Mouse (Mus musculus): ENCODE data around the gene Bpifb3. TPM values are rescaled to one million over a fixed set of nuclear protein-coding genes. Genes with fewer than 3 reads are reported as not detected.

Gene Bpifb3
- polyA plus RNA-seq, 1 experiment from 2014 or later: not detected

GRCm38 (mm10) chr2:153929871-153930413 lies 11.9 kb downstream of the Bpifb3 start:
- Histone ChIP-seq H3K4me3 (ENCODE audit: low read depth, low read length) (no peak overlapping the region), H3K9ac (ENCODE audit: low read length) (no peak overlapping the region), H3K27me3 (replicated peaks; ENCODE audit: control insufficient read depth, insufficient read depth, low read length) (no peaks in the 10 kb centered on the region), H3K9me3 (ENCODE audit: control insufficient read depth, low read length) (no peaks in the 10 kb centered on the region), H3K36me3 (ENCODE audit: control insufficient read depth, insufficient read depth, low read length) (no peaks in the 10 kb centered on the region), H3K4me1 (replicated peaks; ENCODE audit: control insufficient read depth, insufficient read depth, low read length) (no peaks in the 10 kb centered on the region), H3K4me2 (ENCODE audit: low read length) (no peak overlapping the region), H3K27ac (ENCODE audit: low read depth) (no peak overlapping the region)
- ATAC-seq (replicated peaks; ENCODE audit: low FRiP score, low TSS enrichment, low read depth) (no peak), DNase-seq (ENCODE audit: low spot score) (peak; percentile 80)
- WGBS: 45% methylated on average over 3 of the region's 3 CpGs

DNA sequence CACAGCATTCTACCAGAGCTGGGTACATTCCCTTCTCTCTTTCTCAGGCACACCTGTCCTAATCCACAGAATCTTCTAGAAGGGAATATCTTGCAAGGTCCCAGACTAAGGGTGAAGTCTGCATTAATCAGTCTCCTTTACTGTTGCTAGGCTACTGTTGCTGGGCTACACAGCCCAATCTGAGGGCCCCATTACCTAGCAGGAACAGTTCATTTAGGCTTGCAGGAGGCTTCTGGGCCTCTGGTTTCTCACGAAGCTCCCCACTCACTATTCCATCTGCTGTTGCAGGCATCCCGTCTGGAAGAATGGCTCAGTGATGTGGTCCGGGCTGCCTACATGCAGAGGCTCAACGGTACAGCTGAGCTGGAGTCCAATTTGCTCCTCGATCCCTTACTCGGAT lies 13.1 kb downstream of the Bpifb3 start:
- WGBS: 74% methylated on average over 6 of the region's 6 CpGs
- Histone ChIP-seq H3K4me2 (ENCODE audit: low read length) (no peak overlapping the region), H3K9ac (ENCODE audit: low read length) (no peak overlapping the region), H3K9me3 (ENCODE audit: control insufficient read depth, low read length) (no peaks in the 10 kb centered on the region), H3K36me3 (ENCODE audit: control insufficient read depth, insufficient read depth, low read length) (no peaks in the 10 kb centered on the region), H3K27me3 (replicated peaks; ENCODE audit: control insufficient read depth, insufficient read depth, low read length) (no peaks in the 10 kb centered on the region), H3K4me1 (replicated peaks; ENCODE audit: control insufficient read depth, insufficient read depth, low read length) (no peaks in the 10 kb centered on the region), H3K27ac (ENCODE audit: low read depth) (no peak overlapping the region), H3K4me3 (ENCODE audit: low read depth, low read length) (no peak overlapping the region)
- no peak for ATAC-seq (replicated peaks; ENCODE audit: low FRiP score, low TSS enrichment, low read depth)
- no peak for DNase-seq (ENCODE audit: low spot score)

DNA sequence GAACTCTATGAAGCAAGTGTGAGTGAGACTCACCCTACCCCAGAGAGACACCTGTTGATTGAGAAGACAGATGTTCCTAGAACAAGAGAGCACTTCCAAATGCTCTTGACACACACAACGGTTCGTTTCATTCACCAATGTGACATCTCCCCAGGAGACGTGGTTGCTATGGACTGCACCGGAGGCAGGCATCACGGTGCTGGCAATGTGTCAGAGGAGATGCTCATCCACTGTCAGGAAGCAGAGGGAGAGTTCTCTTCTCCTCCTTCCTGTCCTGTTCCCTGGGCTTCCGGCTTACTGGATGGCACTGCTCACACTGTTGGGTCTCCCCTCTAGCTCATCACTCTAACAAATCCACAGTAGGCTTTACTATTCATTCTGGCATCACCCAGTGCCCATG lies 15.3 kb downstream of the Bpifb3 start:
- no peak overlapping the region for H3K9ac ChIP-seq (ENCODE audit: low read length)
- H3K4me2 ChIP-seq (ENCODE audit: low read length): no peak overlapping the region
- 72% methylated on average over 6 of the region's 6 CpGs for WGBS
- ATAC-seq (replicated peaks; ENCODE audit: low FRiP score, low TSS enrichment, low read depth): no peak
- H3K36me3 ChIP-seq (ENCODE audit: control insufficient read depth, insufficient read depth, low read length): no peaks in the 10 kb centered on the region
- no peaks in the 10 kb centered on the region for H3K4me1 ChIP-seq (replicated peaks; ENCODE audit: control insufficient read depth, insufficient read depth, low read length)
- H3K9me3 ChIP-seq (ENCODE audit: control insufficient read depth, low read length): no peaks in the 10 kb centered on the region
- no peak for DNase-seq (ENCODE audit: low spot score)
- H3K4me3 ChIP-seq (ENCODE audit: low read depth, low read length): no peak overlapping the region
- H3K27me3 ChIP-seq (replicated peaks; ENCODE audit: control insufficient read depth, insufficient read depth, low read length): no peaks in the 10 kb centered on the region
- no peak overlapping the region for H3K27ac ChIP-seq (ENCODE audit: low read depth)

GRCm38 (mm10) chr2:153935348-153935747 lies 17.3 kb downstream of the Bpifb3 start:
- Histone ChIP-seq H3K9ac (ENCODE audit: low read length) (no peak overlapping the region), H3K4me2 (ENCODE audit: low read length) (no peak overlapping the region), H3K4me1 (replicated peaks; ENCODE audit: control insufficient read depth, insufficient read depth, low read length) (no peaks in the 10 kb centered on the region), H3K4me3 (ENCODE audit: low read depth, low read length) (no peak overlapping the region), H3K9me3 (ENCODE audit: control insufficient read depth, low read length) (no peaks in the 10 kb centered on the region), H3K36me3 (ENCODE audit: control insufficient read depth, insufficient read depth, low read length) (no peaks in the 10 kb centered on the region), H3K27me3 (replicated peaks; ENCODE audit: control insufficient read depth, insufficient read depth, low read length) (no peaks in the 10 kb centered on the region), H3K27ac (ENCODE audit: low read depth) (no peak overlapping the region)
- 83% methylated on average over 6 of the region's 6 CpGs for WGBS
- no peak for ATAC-seq (replicated peaks; ENCODE audit: low FRiP score, low TSS enrichment, low read depth)
- DNase-seq (ENCODE audit: low spot score): no peak

DNA sequence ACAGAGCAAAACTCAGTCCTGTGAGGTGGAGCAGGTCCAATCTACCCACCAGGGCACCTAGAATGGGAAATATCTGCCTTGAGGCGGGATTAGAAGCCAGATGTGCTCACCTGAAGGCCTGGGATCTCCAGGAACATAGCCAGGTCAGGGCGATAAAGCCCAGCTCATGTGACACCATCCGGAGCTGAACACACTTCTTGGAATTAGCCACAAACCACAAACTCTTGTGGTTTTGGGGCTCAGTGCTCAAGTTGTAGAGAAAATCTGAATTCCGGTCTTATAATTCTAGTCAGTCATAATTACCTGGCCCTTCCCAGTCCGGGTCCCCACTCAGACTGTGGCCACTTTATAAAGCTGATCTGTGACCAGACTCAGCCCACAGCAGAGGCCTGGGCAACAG lies 19.8 kb downstream of the Bpifb3 start, which contains the start of gene Bpifb4:
Bpifb4 (plus strand) TSS at position 370 of the 400 bp plus-strand sequence.
- 84% methylated on average over 5 of the region's 5 CpGs for WGBS
- no peaks in the 10 kb centered on the region for H3K4me1 ChIP-seq (replicated peaks; ENCODE audit: control insufficient read depth, insufficient read depth, low read length)
- H3K4me3 ChIP-seq (ENCODE audit: low read depth, low read length): no peak within 1 kb of the TSS
- H3K36me3 ChIP-seq (ENCODE audit: control insufficient read depth, insufficient read depth, low read length): no peaks in the 10 kb centered on the region
- ATAC-seq (replicated peaks; ENCODE audit: low FRiP score, low TSS enrichment, low read depth): no peak
- H3K9me3 ChIP-seq (ENCODE audit: control insufficient read depth, low read length): no peaks in the 10 kb centered on the region
- H3K9ac ChIP-seq (ENCODE audit: low read length): no peak within 1 kb of the TSS
- H3K27me3 ChIP-seq (replicated peaks; ENCODE audit: control insufficient read depth, insufficient read depth, low read length): no peaks in the 10 kb centered on the region
- H3K27ac ChIP-seq (ENCODE audit: low read depth): no peak within 1 kb of the TSS
- no peak within 1 kb of the TSS for H3K4me2 ChIP-seq (ENCODE audit: low read length)
- DNase-seq (ENCODE audit: low spot score): no peak

- Histone ChIP-seq H3K4me1 (replicated peaks; ENCODE audit: control insufficient read depth, insufficient read depth, low read length) (no peaks in the 10 kb centered on the region), H3K36me3 (ENCODE audit: control insufficient read depth, insufficient read depth, low read length) (no peaks in the 10 kb centered on the region), H3K4me3 (ENCODE audit: low read depth, low read length) (no peak overlapping the region), H3K27me3 (replicated peaks; ENCODE audit: control insufficient read depth, insufficient read depth, low read length) (no peaks in the 10 kb centered on the region), H3K27ac (ENCODE audit: low read depth) (no peak overlapping the region), H3K9ac (ENCODE audit: low read length) (no peak overlapping the region), H3K4me2 (ENCODE audit: low read length) (no peak overlapping the region), H3K9me3 (ENCODE audit: control insufficient read depth, low read length) (no peaks in the 10 kb centered on the region)
- no peak for ATAC-seq (replicated peaks; ENCODE audit: low FRiP score, low TSS enrichment, low read depth)
- WGBS: 32% methylated on average over 3 of the region's 3 CpGs
- peak; percentile 81 for DNase-seq (ENCODE audit: low spot score)
These were observed 25.5 kb downstream of the Bpifb3 start for GRCm38 (mm10) chr2:153943537-153943936.

DNA sequence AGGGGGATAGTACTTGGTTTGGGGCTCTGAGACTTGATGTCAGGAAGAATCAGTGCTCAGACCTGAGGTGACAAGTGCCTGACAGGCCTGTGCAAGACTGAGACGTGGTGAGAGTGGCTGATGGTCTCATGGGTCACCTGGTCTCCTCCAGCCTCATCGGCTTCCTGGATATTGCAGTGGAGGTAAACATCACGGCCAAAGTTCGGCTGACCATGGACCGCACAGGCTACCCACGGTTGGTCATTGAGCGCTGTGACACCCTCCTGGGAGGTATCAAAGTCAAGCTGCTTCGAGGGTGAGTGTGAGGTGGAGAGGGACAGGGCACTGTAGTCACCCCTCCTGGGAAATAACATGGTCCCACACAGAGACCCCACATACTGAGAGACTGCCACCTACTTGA lies 26.5 kb downstream of the Bpifb3 start:
- no peak overlapping the region for H3K4me3 ChIP-seq (ENCODE audit: low read depth, low read length)
- WGBS: 77% methylated on average over 8 of the region's 8 CpGs
- DNase-seq (ENCODE audit: low spot score): no peak
- no peaks in the 10 kb centered on the region for H3K4me1 ChIP-seq (replicated peaks; ENCODE audit: control insufficient read depth, insufficient read depth, low read length)
- H3K9ac ChIP-seq (ENCODE audit: low read length): no peak overlapping the region
- H3K9me3 ChIP-seq (ENCODE audit: control insufficient read depth, low read length): no peaks in the 10 kb centered on the region
- H3K36me3 ChIP-seq (ENCODE audit: control insufficient read depth, insufficient read depth, low read length): no peaks in the 10 kb centered on the region
- no peak for ATAC-seq (replicated peaks; ENCODE audit: low FRiP score, low TSS enrichment, low read depth)
- H3K27ac ChIP-seq (ENCODE audit: low read depth): no peak overlapping the region
- H3K4me2 ChIP-seq (ENCODE audit: low read length): no peak overlapping the region
- H3K27me3 ChIP-seq (replicated peaks; ENCODE audit: control insufficient read depth, insufficient read depth, low read length): no peaks in the 10 kb centered on the region

GRCm38 (mm10) chr2:153952897-153953296 lies 34.9 kb downstream of the Bpifb3 start:
- Histone ChIP-seq H3K4me2 (ENCODE audit: low read length) (no peak overlapping the region), H3K4me1 (replicated peaks; ENCODE audit: control insufficient read depth, insufficient read depth, low read length) (no peaks in the 10 kb centered on the region), H3K9me3 (ENCODE audit: control insufficient read depth, low read length) (no peaks in the 10 kb centered on the region), H3K27ac (ENCODE audit: low read depth) (no peak overlapping the region), H3K27me3 (replicated peaks; ENCODE audit: control insufficient read depth, insufficient read depth, low read length) (no peaks in the 10 kb centered on the region), H3K9ac (ENCODE audit: low read length) (no peak overlapping the region), H3K36me3 (ENCODE audit: control insufficient read depth, insufficient read depth, low read length) (no peaks in the 10 kb centered on the region), H3K4me3 (ENCODE audit: low read depth, low read length) (no peak overlapping the region)
- peak; percentile 83 for DNase-seq (ENCODE audit: low spot score)
- ATAC-seq (replicated peaks; ENCODE audit: low FRiP score, low TSS enrichment, low read depth): no peak
- 26% methylated on average over 6 of the region's 6 CpGs for WGBS

- DNase-seq (ENCODE audit: low spot score) (peak; percentile 71), ATAC-seq (replicated peaks; ENCODE audit: low FRiP score, low TSS enrichment, low read depth) (no peak)
- Histone ChIP-seq H3K9ac (ENCODE audit: low read length) (no peak overlapping the region), H3K36me3 (ENCODE audit: control insufficient read depth, insufficient read depth, low read length) (no peaks in the 10 kb centered on the region), H3K27me3 (replicated peaks; ENCODE audit: control insufficient read depth, insufficient read depth, low read length) (no peaks in the 10 kb centered on the region), H3K4me1 (replicated peaks; ENCODE audit: control insufficient read depth, insufficient read depth, low read length) (no peaks in the 10 kb centered on the region), H3K9me3 (ENCODE audit: control insufficient read depth, low read length) (no peaks in the 10 kb centered on the region), H3K4me2 (ENCODE audit: low read length) (peak overlapping the region; percentile 9), H3K27ac (ENCODE audit: low read depth) (no peak overlapping the region), H3K4me3 (ENCODE audit: low read depth, low read length) (no peak overlapping the region)
- 6% methylated on average over 6 of the region's 6 CpGs for WGBS
These were observed 35.8 kb downstream of the Bpifb3 start for GRCm38 (mm10) chr2:153953836-153954235.
